Mouse (Mus musculus) midbrain, embryonic 16.5 days (tissue): ENCODE data around the gene Ctsll3. TPM values are rescaled to one million over a fixed set of nuclear protein-coding genes. Genes with fewer than 3 reads are reported as not detected.

Source experiments
- ATAC-seq: fragments of 200-750 bp; cut with Nextera tagmentation; 2 replicates; pipeline ENCODE4 v1.8.0; 2017; ENCODE audit warnings: moderate TSS enrichment
- H3K27ac ChIP-seq: fragments of 300-500 bp; sonication (generic); 2 replicates; pipeline ENCODE4 v1.5.1; 2014; ENCODE audit warnings: mild to moderate bottlenecking, low read length, mixed read lengths
- H3K27me3 ChIP-seq: fragments of 300-500 bp; sonication (generic); 2 replicates; pipeline ENCODE4 v1.6.1; 2014; ENCODE audit warnings: low read depth, low read length, mixed read lengths; ENCODE audit not compliant: control insufficient read depth, insufficient read depth
- H3K36me3 ChIP-seq: fragments of 300-500 bp; sonication (generic); 2 replicates; pipeline ENCODE4 v1.6.1; 2014; ENCODE audit warnings: mild to moderate bottlenecking, low read length, moderate library complexity, mixed read lengths; ENCODE audit not compliant: control insufficient read depth, insufficient read depth
- H3K4me1 ChIP-seq: fragments of 300-500 bp; sonication (generic); 2 replicates; pipeline ENCODE4 v1.6.1; 2014; ENCODE audit warnings: mild to moderate bottlenecking, low read length, mixed read lengths; ENCODE audit not compliant: control insufficient read depth, insufficient read depth
- H3K4me2 ChIP-seq: fragments of 300-500 bp; sonication (generic); 2 replicates; pipeline ENCODE4 v1.6.1; 2014; ENCODE audit warnings: mild to moderate bottlenecking, low read length, mixed read lengths
- H3K4me3 ChIP-seq: fragments of 300-500 bp; sonication (generic); 2 replicates; pipeline ENCODE4 v1.5.1; 2014; ENCODE audit warnings: low read depth, mild to moderate bottlenecking, low read length, moderate library complexity, mixed read lengths
- H3K9ac ChIP-seq: fragments of 300-500 bp; sonication (generic); 2 replicates; pipeline ENCODE4 v1.6.1; 2014; ENCODE audit warnings: low read depth, low read length, mixed read lengths
- H3K9me3 ChIP-seq: fragments of 300-500 bp; sonication (generic); replicated peaks from 2 replicates; pipeline ENCODE4 v1.6.1; 2014; ENCODE audit warnings: mild to moderate bottlenecking, low read length, mixed read lengths; ENCODE audit not compliant: control insufficient read depth, poor library complexity, severe bottlenecking
- WGBS: fragments of 180-500 bp; shearing (Covaris S2); extraction: QIAGEN DNeasy Blood & Tissue Kit; methylation state at CpG from one replicate; pipeline ENCODE4 v1.1.7; 2014; 5-methylcytosine and 5-hydroxymethylcytosine counted together
- polyA plus RNA-seq: library from polyadenylated mRNA; unstranded; fragments of >200 nt; fragmentation: Nextera tagmentation; extraction: Ambion mirVana; gene quantifications from 2 replicates; pipeline ENCODE4 v1.2.1, GENCODE M21; 2015

The Ctsll3 gene
- polyA plus RNA-seq: not detected in 2 replicates

GRCm38 (mm10) chr13:60802749-60803148 is at the start of gene Ctsll3:
Gene Ctsll3, minus strand, starts transcription at chr13:60802849.
- Histone ChIP-seq H3K36me3 (no peaks in the 10 kb centered on the region), H3K9ac (no peak within 1 kb of the TSS), H3K9me3 (no peaks in the 10 kb centered on the region), H3K27me3 (no peaks in the 10 kb centered on the region), H3K4me1 (no peaks in the 10 kb centered on the region), H3K4me3 (no peak within 1 kb of the TSS), H3K27ac (no peak within 1 kb of the TSS), H3K4me2 (no peak within 1 kb of the TSS)
- WGBS: 67% methylated on average over 1 of the region's 1 CpGs
- no peak for ATAC-seq

GRCm38 (mm10) chr13:60848241-60849120 is 45.8 kb upstream of the Ctsll3 start:
- Histone ChIP-seq H3K4me2 (no peak overlapping the region), H3K4me3 (no peak overlapping the region), H3K4me1 (no peaks in the 10 kb centered on the region), H3K27me3 (no peaks in the 10 kb centered on the region), H3K27ac (no peak overlapping the region), H3K36me3 (no peaks in the 10 kb centered on the region), H3K9me3 (no peaks in the 10 kb centered on the region), H3K9ac (no peak overlapping the region)
- ATAC-seq: no peak
- 82% methylated on average over 4 of the region's 4 CpGs for WGBS

GRCm38 (mm10) chr13:60843153-60843552 is 40.5 kb upstream of the Ctsll3 start:
- H3K27me3 ChIP-seq: no peaks in the 10 kb centered on the region
- no peak overlapping the region for H3K4me3 ChIP-seq
- no peak for ATAC-seq
- no peak overlapping the region for H3K27ac ChIP-seq
- H3K9ac ChIP-seq: no peak overlapping the region
- no peak overlapping the region for H3K4me2 ChIP-seq
- WGBS: 81% methylated on average over 8 of the region's 8 CpGs
- H3K4me1 ChIP-seq: no peaks in the 10 kb centered on the region
- H3K9me3 ChIP-seq: no peaks in the 10 kb centered on the region
- no peaks in the 10 kb centered on the region for H3K36me3 ChIP-seq

- no peak overlapping the region for H3K27ac ChIP-seq
- H3K27me3 ChIP-seq: no peaks in the 10 kb centered on the region
- no peaks in the 10 kb centered on the region for H3K36me3 ChIP-seq
- H3K9me3 ChIP-seq: no peaks in the 10 kb centered on the region
- no peak overlapping the region for H3K4me3 ChIP-seq
- H3K9ac ChIP-seq: no peak overlapping the region
- ATAC-seq: no peak
- 81% methylated on average over 6 of the region's 6 CpGs for whole genome bisulfite sequencing
- H3K4me1 ChIP-seq: no peaks in the 10 kb centered on the region
- H3K4me2 ChIP-seq: no peak overlapping the region
These were observed 40.1 kb upstream of the Ctsll3 start for GRCm38 (mm10) chr13:60842703-60843102.

GRCm38 (mm10) chr13:60839353-60839902 is 36.8 kb upstream of the Ctsll3 start:
- Histone ChIP-seq H3K36me3 (no peaks in the 10 kb centered on the region), H3K4me1 (no peaks in the 10 kb centered on the region), H3K9me3 (no peaks in the 10 kb centered on the region), H3K4me2 (no peak overlapping the region), H3K27ac (no peak overlapping the region), H3K9ac (no peak overlapping the region), H3K27me3 (no peaks in the 10 kb centered on the region), H3K4me3 (no peak overlapping the region)
- ATAC-seq: no peak
- 71% methylated on average over 2 of the region's 2 CpGs for WGBS

GRCm38 (mm10) chr13:60826052-60826451 is 23.4 kb upstream of the Ctsll3 start:
- H3K4me2 ChIP-seq: no peak overlapping the region
- no peaks in the 10 kb centered on the region for H3K36me3 ChIP-seq
- no peaks in the 10 kb centered on the region for H3K4me1 ChIP-seq
- no peak overlapping the region for H3K4me3 ChIP-seq
- H3K27me3 ChIP-seq: no peaks in the 10 kb centered on the region
- H3K9ac ChIP-seq: no peak overlapping the region
- no peaks in the 10 kb centered on the region for H3K9me3 ChIP-seq
- no peak for ATAC-seq
- no peak overlapping the region for H3K27ac ChIP-seq
- 64% methylated on average over 3 of the region's 3 CpGs for WGBS

GRCm38 (mm10) chr13:60820486-60821175 is 18.0 kb upstream of the Ctsll3 start:
- Histone ChIP-seq H3K9ac (no peak overlapping the region), H3K4me1 (no peaks in the 10 kb centered on the region), H3K4me3 (no peak overlapping the region), H3K9me3 (no peaks in the 10 kb centered on the region), H3K27me3 (no peaks in the 10 kb centered on the region), H3K4me2 (no peak overlapping the region), H3K36me3 (no peaks in the 10 kb centered on the region), H3K27ac (no peak overlapping the region)
- WGBS: 77% methylated on average over 3 of the region's 3 CpGs
- no peak for ATAC-seq

- no peaks in the 10 kb centered on the region for H3K4me1 ChIP-seq
- WGBS: 14% methylated on average over 7 of the region's 7 CpGs
- H3K27me3 ChIP-seq: no peaks in the 10 kb centered on the region
- no peaks in the 10 kb centered on the region for H3K9me3 ChIP-seq
- ATAC-seq: no peak
- H3K36me3 ChIP-seq: no peaks in the 10 kb centered on the region
- H3K4me2 ChIP-seq: no peak overlapping the region
- no peak overlapping the region for H3K9ac ChIP-seq
- H3K4me3 ChIP-seq: no peak overlapping the region
- no peak overlapping the region for H3K27ac ChIP-seq
These were observed 16.8 kb upstream of the Ctsll3 start for GRCm38 (mm10) chr13:60819469-60819868.

- H3K4me2 ChIP-seq: no peak overlapping the region
- no peaks in the 10 kb centered on the region for H3K36me3 ChIP-seq
- H3K27ac ChIP-seq: no peak overlapping the region
- no peak overlapping the region for H3K9ac ChIP-seq
- no peak overlapping the region for H3K4me3 ChIP-seq
- 74% methylated on average over 1 of the region's 1 CpGs for WGBS
- H3K9me3 ChIP-seq: no peaks in the 10 kb centered on the region
- no peaks in the 10 kb centered on the region for H3K4me1 ChIP-seq
- ATAC-seq: no peak
- no peaks in the 10 kb centered on the region for H3K27me3 ChIP-seq
These were observed 11.1 kb upstream of the Ctsll3 start for GRCm38 (mm10) chr13:60813722-60814121.
